Mouse (Mus musculus) lung, adult 2 months (tissue): Measurements from ENCODE around the gene Btbd9.

Experiments used
- CTCF ChIP-seq: fragments of 200-500 bp; IDR thresholded peaks from 2 replicates; pipeline ENCODE4 v1.5.1; 2011; ENCODE audit warnings: mild to moderate bottlenecking, low read length, control low read depth; ENCODE audit not compliant: insufficient read depth
- POLR2A ChIP-seq: fragments of 200-500 bp; IDR thresholded peaks from 2 replicates; pipeline ENCODE4 v1.6.1; 2011; ENCODE audit warnings: low read depth, mild to moderate bottlenecking, control low read depth, low read length, borderline replicate concordance; ENCODE audit errors: extremely low read depth

- TF ChIP-seq CTCF (no peak), POLR2A (no peak)
Observed at GRCm38 (mm10) chr17:30605001-30605400, 28.7 kb upstream of the Btbd9 start.
